Mouse (Mus musculus) kidney, embryonic 14.5 days (tissue): ENCODE data around the gene AC161166.1. TPM values are rescaled to one million over a fixed set of nuclear protein-coding genes. Genes with fewer than 3 reads are reported as not detected.

Experiments
- ATAC-seq: fragments of 200-750 bp; cut with Nextera tagmentation; 2 replicates; pipeline ENCODE4 v1.8.0; 2017; ENCODE audit warnings: moderate number of reproducible peaks, mild to moderate bottlenecking, moderate TSS enrichment, moderate library complexity; ENCODE audit not compliant: low FRiP score, low TSS enrichment
- H3K27ac ChIP-seq: fragments of 300-500 bp; sonication (generic); 2 replicates; pipeline ENCODE4 v1.5.1; 2014; ENCODE audit warnings: low read depth, mild to moderate bottlenecking, low read length, moderate library complexity, mixed read lengths
- H3K27me3 ChIP-seq: fragments of 300-500 bp; sonication (generic); 2 replicates; pipeline ENCODE4 v1.6.1; 2014; ENCODE audit warnings: mild to moderate bottlenecking, low read length; ENCODE audit not compliant: control insufficient read depth, insufficient read depth
- H3K36me3 ChIP-seq: fragments of 300-500 bp; sonication (generic); 2 replicates; pipeline ENCODE4 v1.6.1; 2014; ENCODE audit warnings: low read length, mixed read lengths; ENCODE audit not compliant: control insufficient read depth, insufficient read depth
- H3K4me1 ChIP-seq: fragments of 300-500 bp; sonication (generic); 2 replicates; pipeline ENCODE4 v1.6.1; 2014; ENCODE audit warnings: low read length, mixed read lengths; ENCODE audit not compliant: control insufficient read depth, insufficient read depth
- H3K4me2 ChIP-seq: fragments of 300-500 bp; sonication (generic); replicated peaks from 2 replicates; pipeline ENCODE4 v1.6.1; 2014; ENCODE audit warnings: low read depth, mild to moderate bottlenecking, low read length
- H3K4me3 ChIP-seq: fragments of 300-500 bp; sonication (generic); 2 replicates; pipeline ENCODE4 v1.5.1; 2014; ENCODE audit warnings: mild to moderate bottlenecking, low read length
- H3K9ac ChIP-seq: fragments of 300-500 bp; sonication (generic); 2 replicates; pipeline ENCODE4 v1.6.1; 2014; ENCODE audit warnings: low read depth, mild to moderate bottlenecking, low read length, moderate library complexity
- H3K9me3 ChIP-seq: fragments of 300-500 bp; sonication (generic); 2 replicates; pipeline ENCODE4 v1.6.1; 2016; ENCODE audit warnings: low read length; ENCODE audit not compliant: control insufficient read depth
- WGBS: fragments of 180-500 bp; shearing (Covaris S2); extraction: QIAGEN DNeasy Blood & Tissue Kit; methylation state at CpG from one replicate; pipeline ENCODE4 v1.1.7; 2014; 5-methylcytosine and 5-hydroxymethylcytosine counted together
- polyA plus RNA-seq: library from polyadenylated mRNA; unstranded; fragments of >200 nt; fragmentation: Nextera tagmentation; extraction: Ambion mirVana; gene quantifications from 2 replicates; pipeline ENCODE4 v1.2.1, GENCODE M21; 2014

AC161166.1 gene
- polyA plus RNA-seq, 1 experiment from 2014 or later, result 0.61 TPM

- ATAC-seq, result no peak
- WGBS, result 95% methylated on average over 4 of the region's 4 CpGs
- Histone ChIP-seq H3K9ac (no peak overlapping the region), H3K4me1 (peaks cover 10% of the 10 kb centered on the region), H3K27me3 (no peaks in the 10 kb centered on the region), H3K36me3 (peaks cover 13% of the 10 kb centered on the region; the same call in 1 of the 2 replicates), H3K4me3 (no peak overlapping the region), H3K4me2 (no peak overlapping the region), H3K27ac (no peak overlapping the region), H3K9me3 (no peaks in the 10 kb centered on the region)
Observed at GRCm38 (mm10) chr7:24539686-24540085, 27.4 kb upstream of the AC161166.1 start.

- ATAC-seq, result no peak
- no peak overlapping the region for H3K9ac ChIP-seq
- WGBS, result 76% methylated on average over 5 of the region's 5 CpGs
Observed at GRCm38 (mm10) chr7:24538701-24539100, 26.4 kb upstream of the AC161166.1 start.

GRCm38 (mm10) chr7:24538154-24538553, 25.9 kb upstream of the AC161166.1 start:
- no peak overlapping the region for H3K27ac ChIP-seq
- peaks cover 27% of the 10 kb centered on the region for H3K36me3 ChIP-seq
- H3K9me3 ChIP-seq, result no peaks in the 10 kb centered on the region
- no peak overlapping the region for H3K4me2 ChIP-seq
- no peaks in the 10 kb centered on the region; the same call in 1 of the 2 replicates for H3K27me3 ChIP-seq
- WGBS, result 51% methylated on average over 5 of the region's 5 CpGs
- no peak overlapping the region for H3K9ac ChIP-seq
- peaks cover 15% of the 10 kb centered on the region for H3K4me1 ChIP-seq
- H3K4me3 ChIP-seq, result no peak overlapping the region
- no peak for ATAC-seq

More at GRCm38 (mm10) chr7:24538701-24539100, 26.4 kb upstream of the AC161166.1 start:
- no peak overlapping the region for H3K27ac ChIP-seq
- no peaks in the 10 kb centered on the region; the same call in 1 of the 2 replicates for H3K27me3 ChIP-seq
- H3K4me2 ChIP-seq, result no peak overlapping the region
- H3K4me3 ChIP-seq, result no peak overlapping the region
- no peaks in the 10 kb centered on the region for H3K9me3 ChIP-seq
- H3K36me3 ChIP-seq, result peaks cover 22% of the 10 kb centered on the region; the same call in 1 of the 2 replicates
- peaks cover 13% of the 10 kb centered on the region for H3K4me1 ChIP-seq

GRCm38 (mm10) chr7:24537591-24537990, 25.3 kb upstream of the AC161166.1 start:
- Histone ChIP-seq H3K4me1 (peaks cover 15% of the 10 kb centered on the region), H3K27me3 (no peaks in the 10 kb centered on the region; the same call in 1 of the 2 replicates), H3K27ac (no peak overlapping the region), H3K36me3 (peaks cover 30% of the 10 kb centered on the region), H3K9me3 (no peaks in the 10 kb centered on the region), H3K4me3 (no peak overlapping the region), H3K9ac (no peak overlapping the region), H3K4me2 (no peak overlapping the region)
- no peak for ATAC-seq
- WGBS, result 63% methylated on average over 5 of the region's 5 CpGs

- H3K4me1 ChIP-seq, result peaks cover 19% of the 10 kb centered on the region
- H3K9me3 ChIP-seq, result no peaks in the 10 kb centered on the region
- H3K36me3 ChIP-seq, result peaks cover 30% of the 10 kb centered on the region
- H3K4me2 ChIP-seq, result no peak overlapping the region
- H3K4me3 ChIP-seq, result no peak overlapping the region
- no peak overlapping the region; the same call in 1 of the 2 replicates for H3K9ac ChIP-seq
- peak; percentile 36; the same call in 1 of the 2 replicates for ATAC-seq
- H3K27me3 ChIP-seq, result no peaks in the 10 kb centered on the region; the same call in 1 of the 2 replicates
- no peak overlapping the region for H3K27ac ChIP-seq
- 25% methylated on average over 4 of the region's 4 CpGs for WGBS
Observed at GRCm38 (mm10) chr7:24537081-24537480, 24.8 kb upstream of the AC161166.1 start.

- 0 out of 2 replicates have a peak overlapping the region, but pooled peaks have one; percentile 3 for H3K4me3 ChIP-seq
- peaks cover 31% of the 10 kb centered on the region for H3K4me1 ChIP-seq
- H3K36me3 ChIP-seq, result peaks cover 30% of the 10 kb centered on the region
- peak overlapping the region; percentile 30 for H3K4me2 ChIP-seq
- no peak overlapping the region for H3K27ac ChIP-seq
- H3K27me3 ChIP-seq, result no peaks in the 10 kb centered on the region; the same call in 1 of the 2 replicates
- WGBS, result 32% methylated on average over 19 of the region's 19 CpGs
- peak overlapping the region; percentile 34; the same call in 1 of the 2 replicates for H3K9ac ChIP-seq
- ATAC-seq, result no peak
- H3K9me3 ChIP-seq, result no peaks in the 10 kb centered on the region
Observed at GRCm38 (mm10) chr7:24534301-24534700, 22.0 kb upstream of the AC161166.1 start.

GRCm38 (mm10) chr7:24533806-24534205, 21.6 kb upstream of the AC161166.1 start:
- H3K9me3 ChIP-seq, result no peaks in the 10 kb centered on the region
- H3K27me3 ChIP-seq, result no peaks in the 10 kb centered on the region; the same call in 1 of the 2 replicates
- peak overlapping the region; percentile 34; the same call in 1 of the 2 replicates for H3K9ac ChIP-seq
- ATAC-seq, result no peak
- peaks cover 30% of the 10 kb centered on the region for H3K36me3 ChIP-seq
- H3K4me3 ChIP-seq, result peak overlapping the region; percentile 3
- 28% methylated on average over 42 of the region's 42 CpGs for WGBS
- H3K4me2 ChIP-seq, result peak overlapping the region; percentile 30
- H3K4me1 ChIP-seq, result peaks cover 32% of the 10 kb centered on the region
- no peak overlapping the region for H3K27ac ChIP-seq

- Histone ChIP-seq H3K36me3 (peaks cover 30% of the 10 kb centered on the region), H3K9ac (no peak overlapping the region), H3K27ac (no peak overlapping the region), H3K27me3 (no peaks in the 10 kb centered on the region; the same call in 1 of the 2 replicates), H3K4me1 (peaks cover 32% of the 10 kb centered on the region), H3K4me2 (no peak overlapping the region), H3K9me3 (no peaks in the 10 kb centered on the region), H3K4me3 (no peak overlapping the region; the same call in 1 of the 2 replicates)
- ATAC-seq, result no peak
- 75% methylated on average over 28 of the region's 28 CpGs for WGBS
Observed at GRCm38 (mm10) chr7:24533031-24533571, 20.8 kb upstream of the AC161166.1 start.

- peak overlapping the region; percentile 95 for H3K4me2 ChIP-seq
- peaks cover 21% of the 10 kb centered on the region for H3K4me1 ChIP-seq
- peak overlapping the region; percentile 71 for H3K4me3 ChIP-seq
- 1% methylated on average over 43 of the region's 43 CpGs for WGBS
- peaks cover 29% of the 10 kb centered on the region for H3K36me3 ChIP-seq
- peak; percentile 68 for ATAC-seq
- peak overlapping the region; percentile 74 for H3K27ac ChIP-seq
- no peaks in the 10 kb centered on the region; the same call in 1 of the 2 replicates for H3K27me3 ChIP-seq
- H3K9me3 ChIP-seq, result no peaks in the 10 kb centered on the region
- H3K9ac ChIP-seq, result peak overlapping the region; percentile 81
Observed at GRCm38 (mm10) chr7:24531211-24531971, 19.1 kb upstream of the AC161166.1 start.
